Mouse (Mus musculus): Measurements from ENCODE around the gene Mrpl35.
"Not testable (repeated sequence)": the region's sequence is repeated elsewhere in the genome, so short reads cannot be mapped to it uniquely, and the experiment has no call there.

Gene Mrpl35

GRCm38 (mm10) chr6:71826869-71827268, at the start of gene Mrpl35:
Gene Mrpl35, minus strand, starts transcription at chr6:71826969.
- no peak for DNase-seq (ENCODE audit: low spot score)

GRCm38 (mm10) chr6:71871396-71871795, 44.6 kb upstream of the Mrpl35 start:
- DNase-seq (ENCODE audit: low spot score) = no peak

- no peak for DNase-seq (ENCODE audit: low spot score)
Measured at GRCm38 (mm10) chr6:71868809-71869208, 42.0 kb upstream of the Mrpl35 start.

DNA sequence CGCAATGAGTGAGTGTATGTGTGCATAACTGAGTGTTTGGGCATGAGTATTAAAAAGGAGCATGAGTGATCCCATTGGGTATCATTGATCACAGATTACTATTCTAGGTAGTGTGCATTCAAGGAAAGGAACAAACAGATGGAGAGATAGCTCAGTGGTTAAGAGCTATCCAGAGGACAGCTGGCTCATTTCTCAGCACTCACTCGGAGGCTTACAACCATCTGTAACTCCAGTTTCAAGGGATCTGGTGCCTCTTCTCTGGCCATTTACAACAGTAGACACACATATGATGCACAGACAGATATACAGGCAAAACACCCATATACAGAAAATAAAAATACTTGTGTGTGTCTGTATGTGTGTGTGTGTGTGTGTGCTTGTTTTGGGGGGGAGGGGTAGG, 41.0 kb upstream of the Mrpl35 start:
- DNase-seq (ENCODE audit: low spot score) = no peak

DNA sequence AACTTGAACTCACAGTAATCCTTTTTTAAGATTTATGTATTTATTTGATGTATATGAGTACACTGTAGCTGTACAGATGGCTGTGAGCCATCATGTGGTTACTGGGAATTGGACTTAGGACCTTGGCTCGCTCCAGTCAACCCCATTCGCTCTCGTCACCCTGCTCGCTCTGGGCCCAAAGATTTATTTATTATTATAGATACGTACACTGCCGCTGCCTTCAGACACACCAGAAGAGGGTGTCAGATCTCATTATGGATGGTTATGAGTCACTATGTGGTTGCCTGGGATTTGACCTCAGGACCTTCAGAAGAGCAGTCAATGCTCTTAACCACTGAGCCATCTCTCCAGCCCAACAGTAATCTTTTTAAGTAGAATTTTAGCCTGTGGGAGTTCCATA, 20.1 kb upstream of the Mrpl35 start:
- DNase-seq (ENCODE audit: low spot score) = not testable (repeated sequence)

GRCm38 (mm10) chr6:71840597-71841290, 14.0 kb upstream of the Mrpl35 start:
- no peak for DNase-seq (ENCODE audit: low spot score)

DNA sequence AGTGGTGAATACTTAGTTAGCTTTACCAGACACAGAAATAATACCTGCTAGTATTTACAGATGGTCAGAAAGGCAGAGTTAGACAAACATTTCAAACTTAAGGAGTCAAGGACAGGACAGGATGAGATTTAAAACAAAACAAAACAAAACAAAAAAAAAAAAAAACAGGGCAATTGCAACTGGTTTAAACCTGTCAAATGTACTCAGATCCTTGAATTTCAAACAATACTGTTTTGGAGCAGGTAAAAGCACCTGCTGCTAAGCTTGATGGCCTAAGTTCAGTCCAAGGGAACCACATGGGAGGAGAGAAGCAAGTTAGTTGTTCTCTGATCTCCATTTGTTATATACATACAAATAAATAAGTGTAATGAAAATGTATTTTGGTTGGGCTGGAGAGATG, 13.0 kb upstream of the Mrpl35 start:
- no peak for DNase-seq (ENCODE audit: low spot score)

DNA sequence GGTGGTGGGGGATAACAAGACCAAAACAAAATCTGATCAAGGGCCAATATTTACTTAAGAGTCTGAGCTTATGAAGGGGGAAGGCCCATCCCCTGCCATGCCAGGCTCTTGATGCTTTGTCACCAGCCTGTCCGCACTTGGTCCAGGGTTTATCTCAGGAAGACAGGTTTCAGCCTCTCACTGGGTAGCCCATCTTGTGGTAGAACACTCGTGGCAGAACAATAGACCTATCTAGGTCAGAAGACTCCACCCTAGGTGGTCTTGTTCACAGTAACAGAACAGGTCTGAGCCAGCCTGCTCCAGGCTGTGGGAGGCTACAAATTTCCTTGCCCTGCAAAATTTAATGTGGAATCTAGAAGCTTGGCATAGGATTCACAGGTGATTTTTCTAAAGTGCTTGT, 10.0 kb upstream of the Mrpl35 start:
- no peak for DNase-seq (ENCODE audit: low spot score)

DNA sequence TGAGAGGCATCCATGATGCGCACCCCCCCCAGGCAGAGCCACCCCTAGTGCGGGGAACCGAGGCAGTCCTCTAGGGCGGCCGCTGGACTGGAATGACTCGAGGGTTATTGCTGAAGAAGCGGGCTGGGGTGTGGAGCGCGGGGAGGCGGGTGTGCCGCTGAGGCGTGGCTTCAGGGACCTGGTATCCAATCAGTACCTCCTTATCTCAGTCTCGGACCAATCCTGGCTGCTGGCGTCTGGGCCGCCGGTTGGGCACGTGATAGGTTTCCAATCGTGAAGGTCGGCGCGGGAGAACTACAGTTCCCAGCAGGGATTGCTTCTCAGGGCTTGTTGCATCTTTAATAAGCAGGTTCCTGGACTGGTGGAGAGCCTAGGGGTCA, 4.8 kb upstream of the Mrpl35 start:
- DNase-seq (ENCODE audit: low spot score) = peak; percentile 94

GRCm38 (mm10) chr6:71830690-71831580, 4.2 kb upstream of the Mrpl35 start, which contains the start of gene Immt:
Gene Immt, plus strand, starts transcription at chr6:71831331.
- DNase-seq (ENCODE audit: low spot score) = peak; percentile 97

- no peak for DNase-seq (ENCODE audit: low spot score)
Measured at GRCm38 (mm10) chr6:71829768-71830167, 3.0 kb upstream of the Mrpl35 start.

DNA sequence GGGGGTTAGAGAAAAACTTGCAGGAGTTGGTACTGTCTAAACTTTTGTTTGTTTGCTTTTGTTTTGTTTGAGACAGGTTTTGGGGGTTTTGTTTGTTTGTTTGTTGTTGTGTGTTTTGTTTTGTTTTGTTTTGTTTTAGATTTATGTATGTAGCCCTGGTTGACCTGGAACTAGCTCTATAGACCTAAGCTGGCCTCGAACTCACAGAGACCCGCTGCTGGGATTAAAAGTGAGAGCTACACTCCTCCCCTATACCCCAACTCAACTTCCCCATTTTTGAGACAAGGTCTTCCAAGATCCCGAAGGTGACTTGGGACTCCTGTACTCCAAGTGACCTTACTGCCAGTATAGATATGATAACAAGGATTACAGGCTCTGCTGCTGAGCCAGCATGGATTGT, 2.8 kb downstream of the Mrpl35 start:
- no peak for DNase-seq (ENCODE audit: low spot score)

GRCm38 (mm10) chr6:71823488-71823887, 3.3 kb downstream of the Mrpl35 start:
- DNase-seq (ENCODE audit: low spot score) = peak; percentile 82

GRCm38 (mm10) chr6:71823085-71823484, 3.7 kb downstream of the Mrpl35 start:
- no peak for DNase-seq (ENCODE audit: low spot score)

DNA sequence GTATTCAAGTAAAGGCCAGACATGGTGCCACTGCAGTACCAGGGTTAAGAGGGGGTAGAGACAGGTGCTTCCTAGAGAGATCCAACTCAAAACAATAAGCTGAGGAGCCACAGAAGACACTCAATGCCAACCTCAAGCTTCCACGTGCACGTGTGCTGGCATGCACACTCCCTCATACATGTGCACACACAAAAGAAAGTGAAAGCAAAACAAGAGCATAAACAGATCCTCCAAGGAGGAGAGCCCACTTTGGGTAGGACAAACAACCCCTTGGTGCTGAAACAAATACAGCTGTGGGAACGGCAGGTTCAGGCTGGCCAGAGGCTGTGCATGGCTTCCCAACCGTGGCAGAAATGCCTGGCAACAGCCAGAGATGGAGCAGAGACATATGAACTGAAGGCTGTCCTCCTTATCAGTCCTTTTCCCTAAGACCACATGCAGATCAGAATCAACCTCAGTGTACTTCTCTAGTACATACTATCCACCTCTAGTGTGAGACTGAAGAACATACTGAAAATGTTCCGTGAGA, 6.9 kb downstream of the Mrpl35 start:
- DNase-seq (ENCODE audit: low spot score) = no peak

DNA sequence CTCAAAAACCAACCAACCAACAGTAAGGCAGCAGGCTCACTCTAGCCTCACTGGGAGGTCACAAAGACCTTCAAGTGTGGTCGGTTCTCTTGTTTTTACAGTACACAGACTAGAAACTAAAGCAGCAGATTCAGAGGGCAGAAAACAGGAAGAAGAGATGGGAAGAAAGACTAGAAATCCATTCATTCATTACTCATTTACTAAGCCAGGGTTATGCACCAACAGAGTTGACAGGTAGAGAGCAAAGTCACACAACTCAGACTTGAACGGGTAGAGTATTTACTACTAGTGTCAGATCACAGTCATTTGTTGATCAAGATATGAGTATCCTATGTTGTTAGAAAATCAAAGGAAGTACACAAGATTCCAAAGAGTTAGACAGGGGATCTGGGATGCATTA, 13.9 kb downstream of the Mrpl35 start:
- DNase-seq (ENCODE audit: low spot score) = no peak

DNA sequence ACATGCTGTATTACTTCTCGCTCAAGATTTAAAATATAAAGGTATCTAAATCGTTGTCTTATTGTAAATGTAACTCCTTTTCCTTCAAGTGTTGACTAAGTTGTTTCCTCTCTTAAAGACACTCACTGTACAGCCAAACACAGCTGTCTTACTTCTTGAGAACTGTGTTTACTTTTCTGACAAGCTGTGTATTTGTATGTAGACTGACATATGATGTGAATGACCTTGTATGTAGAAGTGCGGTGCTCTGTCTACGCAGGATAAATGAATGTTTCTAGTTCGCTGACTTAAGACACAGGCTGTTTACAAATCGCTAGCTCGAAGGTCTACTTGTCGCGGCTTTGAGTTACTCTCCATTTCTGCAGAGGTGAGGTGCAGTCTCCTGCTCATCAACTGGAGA, 16.9 kb downstream of the Mrpl35 start:
- DNase-seq (ENCODE audit: low spot score) = no peak

GRCm38 (mm10) chr6:71806713-71807112, 20.1 kb downstream of the Mrpl35 start:
- DNase-seq (ENCODE audit: low spot score) = no peak

- peak; percentile 28 for DNase-seq (ENCODE audit: low spot score)
Measured at GRCm38 (mm10) chr6:71804061-71804829, 22.5 kb downstream of the Mrpl35 start.

DNA sequence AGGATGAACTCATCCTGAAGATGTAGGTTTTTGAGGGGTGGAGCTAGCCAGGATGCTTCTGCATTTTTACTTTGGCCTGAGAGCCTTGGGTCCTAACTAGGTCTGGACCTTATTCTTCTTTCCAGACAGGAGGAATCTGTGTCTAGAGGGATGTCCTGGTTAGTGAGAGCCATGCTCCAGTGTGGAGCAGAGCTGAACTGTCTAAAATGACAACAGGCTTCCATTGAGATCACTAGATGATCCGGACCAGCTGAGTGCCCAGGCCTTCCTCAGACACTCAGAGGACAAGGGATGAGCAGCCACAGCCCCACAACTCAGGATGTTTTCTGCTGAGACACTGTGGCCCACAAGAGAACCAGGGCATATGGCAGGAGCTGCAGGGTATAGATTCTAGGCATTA, 23.2 kb downstream of the Mrpl35 start:
- no peak for DNase-seq (ENCODE audit: low spot score)

GRCm38 (mm10) chr6:71801714-71802094, 25.1 kb downstream of the Mrpl35 start:
- no peak for DNase-seq (ENCODE audit: low spot score)

DNA sequence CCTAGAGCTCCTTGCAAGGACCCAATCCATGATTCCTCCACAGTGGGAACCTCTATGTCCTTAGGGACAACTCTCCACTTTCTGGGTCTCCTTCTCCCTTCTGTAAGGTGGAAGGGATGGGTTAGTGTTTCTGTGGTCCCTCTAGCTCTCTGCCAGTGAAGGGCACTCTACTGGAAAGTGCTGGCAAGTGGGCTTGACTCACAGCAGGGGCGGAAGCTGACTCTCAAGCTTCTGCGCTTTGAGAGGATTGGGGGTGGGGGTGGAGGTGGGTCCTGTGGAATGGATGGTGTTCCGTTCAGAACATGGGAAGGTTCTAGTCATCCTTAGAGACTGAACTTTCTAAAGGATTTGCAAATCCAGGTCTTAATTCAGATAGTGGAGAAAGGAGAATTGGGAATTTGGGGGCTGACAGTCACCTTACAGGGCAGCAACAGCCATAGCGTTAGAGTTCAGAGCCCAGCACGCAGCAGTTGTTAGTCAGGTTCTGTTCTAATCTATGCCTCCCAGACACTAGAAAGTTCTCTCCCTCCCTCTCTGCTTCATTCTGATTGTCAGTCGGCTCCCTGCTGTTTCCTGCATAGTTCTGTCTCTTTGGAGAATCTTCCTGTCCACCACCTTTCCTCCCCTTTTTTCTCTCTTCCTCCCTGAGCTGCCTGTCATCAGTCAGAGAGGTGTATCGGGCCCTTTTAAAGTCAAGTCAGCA, 25.6 kb downstream of the Mrpl35 start:
- no peak for DNase-seq (ENCODE audit: low spot score)
